Mouse (Mus musculus) CH12.LX (cell line): ENCODE data around the gene Hps3. TPM values are rescaled to one million over a fixed set of nuclear protein-coding genes. Genes with fewer than 3 reads are reported as not detected.

ENCODE experiments used
- DNase-seq: peaks from one replicate; pipeline ENCODE4 v3.0.0-alpha.2; 2013; ENCODE audit errors: extremely low read depth
- H3K27ac ChIP-seq: 2 replicates; pipeline ENCODE4 v1.5.1; 2012; ENCODE audit warnings: low read depth, mild to moderate bottlenecking, control low read depth, moderate library complexity; ENCODE audit not compliant: insufficient read depth
- H3K27me3 ChIP-seq: replicated peaks from 2 replicates; pipeline ENCODE3; 2012; ENCODE audit warnings: inconsistent platforms
- H3K36me3 ChIP-seq, 2 experiments: replicated peaks in 1 of 2; 2 replicates each; pipeline versions ENCODE3 to v1.6.1; 2012; ENCODE audit warnings: inconsistent platforms in 1 of 2, low read length in 1 of 2, mild to moderate bottlenecking in 1 of 2, mixed read lengths in 1 of 2, moderate library complexity in 1 of 2; ENCODE audit not compliant: control insufficient read depth in 1 of 2, insufficient read depth in 1 of 2
- H3K4me1 ChIP-seq, 2 experiments: 2 replicates each; pipeline ENCODE4 v1.6.1; 2012; ENCODE audit warnings: inconsistent platforms in 1 of 2, moderate library complexity in 1 of 2; ENCODE audit not compliant: insufficient read depth in 2 of 2, control insufficient read depth in 1 of 2
- H3K4me2 ChIP-seq: 2 replicates; pipeline ENCODE4 v1.6.1; 2012; ENCODE audit warnings: low read depth, mild to moderate bottlenecking, control low read depth; ENCODE audit not compliant: poor library complexity, insufficient read depth, severe bottlenecking
- H3K4me3 ChIP-seq, 3 experiments: fragments of 150-350 bp in 1 of 3; sonication (generic) in 1 of 3; replicated peaks in 1 of 3; 2 replicates each; pipeline versions ENCODE3 to v1.5.1; 2011 to 2012; ENCODE audit warnings: low read depth in 2 of 3, low read length in 2 of 3, mild to moderate bottlenecking in 2 of 3, moderate library complexity in 2 of 3, control low read depth in 1 of 3, improper control_type of control experiment in 1 of 3, inconsistent platforms in 1 of 3, mixed read lengths in 1 of 3; ENCODE audit not compliant: poor library complexity in 1 of 3
- H3K79me2 ChIP-seq: replicated peaks from 2 replicates; pipeline ENCODE4 v1.6.1; 2012; ENCODE audit warnings: mild to moderate bottlenecking, moderate library complexity; ENCODE audit not compliant: control insufficient read depth, poor library complexity, insufficient read depth, severe bottlenecking; ENCODE audit errors: extremely low read depth
- H3K9ac ChIP-seq: 2 replicates; pipeline ENCODE4 v1.6.1; 2012; ENCODE audit warnings: low read depth, mild to moderate bottlenecking, control low read depth, moderate library complexity; ENCODE audit not compliant: insufficient read depth
- H3K9me3 ChIP-seq: replicated peaks from 2 replicates; pipeline ENCODE3; 2012; ENCODE audit warnings: low read length, inconsistent platforms, mixed read lengths
- CTCF ChIP-seq, 2 experiments: IDR thresholded peaks in 1 of 2; conservative IDR thresholded peaks in 1 of 2; 2 replicates each; pipeline ENCODE4 v1.5.1; 2011 to 2012; ENCODE audit warnings: low read depth in 2 of 2, low read length in 2 of 2, improper control_type of control experiment in 1 of 2, inconsistent platforms in 1 of 2, mild to moderate bottlenecking in 1 of 2, moderate library complexity in 1 of 2
- E2F4 ChIP-seq: IDR thresholded peaks from 2 replicates; pipeline ENCODE4 v1.6.1; 2011; ENCODE audit warnings: low read depth, low read length, improper control_type of control experiment; ENCODE audit not compliant: insufficient replicate concordance
- ETS1 ChIP-seq: conservative IDR thresholded peaks from 2 replicates; pipeline ENCODE4 v1.6.1; 2012; ENCODE audit warnings: low read depth, mild to moderate bottlenecking, inconsistent platforms, low read length, improper control_type of control experiment, moderate library complexity
- IRF4 ChIP-seq: IDR thresholded peaks from 2 replicates; pipeline ENCODE4 v1.6.1; 2014; ENCODE audit warnings: low read depth, mild to moderate bottlenecking, inconsistent platforms, low read length, improper control_type of control experiment
- JUND ChIP-seq: conservative IDR thresholded peaks from 2 replicates; pipeline ENCODE4 v1.6.1; 2011; ENCODE audit warnings: low read depth, low read length, improper control_type of control experiment
- MAFK ChIP-seq: IDR thresholded peaks from 2 replicates; pipeline ENCODE4 v1.6.1; 2011; ENCODE audit warnings: low read length, improper control_type of control experiment; ENCODE audit not compliant: insufficient replicate concordance
- MEF2A ChIP-seq: IDR thresholded peaks from 2 replicates; pipeline ENCODE4 v1.6.1; 2014; ENCODE audit warnings: low read depth, mild to moderate bottlenecking, inconsistent platforms, low read length, improper control_type of control experiment, borderline replicate concordance
- MYC ChIP-seq: IDR thresholded peaks from 2 replicates; pipeline ENCODE4 v1.6.1; 2011; ENCODE audit warnings: low read depth, mild to moderate bottlenecking, improper control_type of control experiment, low read length
- NELFE ChIP-seq: IDR thresholded peaks from 2 replicates; pipeline ENCODE4 v1.6.1; 2011; ENCODE audit warnings: low read depth, low read length, improper control_type of control experiment
- PAX5 ChIP-seq: IDR thresholded peaks from 2 replicates; pipeline ENCODE4 v1.6.1; 2012; ENCODE audit warnings: low read length, inconsistent platforms, mixed read lengths
- POLR2A ChIP-seq: IDR thresholded peaks from 2 replicates; pipeline ENCODE4 v1.6.1; 2011; ENCODE audit warnings: low read depth, mild to moderate bottlenecking, improper control_type of control experiment, low read length
- RAD21 ChIP-seq: IDR thresholded peaks from 2 replicates; pipeline ENCODE4 v1.6.1; 2011; ENCODE audit warnings: low read depth, mild to moderate bottlenecking, low read length, improper control_type of control experiment, moderate library complexity
- RCOR1 ChIP-seq: conservative IDR thresholded peaks from 2 replicates; pipeline ENCODE4 v1.6.1; 2012; ENCODE audit warnings: low read depth, mild to moderate bottlenecking, inconsistent platforms, low read length, improper control_type of control experiment
- SIN3A ChIP-seq: IDR thresholded peaks from 2 replicates; pipeline ENCODE4 v1.6.1; 2012; ENCODE audit warnings: low read length, improper control_type of control experiment, inconsistent platforms
- SMC3 ChIP-seq: IDR thresholded peaks from 2 replicates; pipeline ENCODE4 v1.6.1; 2011; ENCODE audit warnings: low read depth, low read length, improper control_type of control experiment
- ZKSCAN1 ChIP-seq: IDR thresholded peaks from 2 replicates; pipeline ENCODE4 v1.6.1; 2012; ENCODE audit warnings: low read depth, inconsistent platforms, low read length, improper control_type of control experiment, borderline replicate concordance
- ZMIZ1 ChIP-seq: IDR thresholded peaks from 2 replicates; pipeline ENCODE4 v1.6.1; 2012; ENCODE audit warnings: low read depth, mild to moderate bottlenecking, inconsistent platforms, low read length, improper control_type of control experiment
- ZNF384 ChIP-seq: IDR thresholded peaks from 2 replicates; pipeline ENCODE4 v1.6.1; 2012; ENCODE audit warnings: low read depth, low read length, improper control_type of control experiment, inconsistent platforms
- dilution Hi-C: fragments of 300-500 bp; cut with MboI; formaldehyde crosslinking; loops from 2 replicates; pipeline ENCODE4 v1.14.3; 2020; ENCODE audit warnings: low sequenced_read_pairs; ENCODE audit not compliant: extremely low pct_unique_long_range_greater_than_20kb, extremely low pct_ligation_motif_present
- in situ Hi-C: fragments of 300-500 bp; cut with MboI; formaldehyde crosslinking; loops from 3 replicates; pipeline ENCODE4 v1.14.3; 2019; ENCODE audit warnings: low sequenced_read_pairs, low pct_ligation_motif_present, low pct_unique_long_range_greater_than_20kb, mixed read lengths
- polyA plus RNA-seq: library from polyadenylated mRNA; unstranded; fragments of >175 nt; gene quantifications from 2 replicates; pipeline ENCODE4 v1.2.1, GENCODE M21; 2012; ENCODE audit warnings: low read depth; ENCODE audit not compliant: insufficient read length
- total RNA-seq, 2 experiments: library from RNA; depleted of rRNA; stranded (reverse); fragments of 300-350 nt in 1 of 2; fragments of >200 nt in 1 of 2; gene quantifications; 2 replicates each; pipeline ENCODE4 v1.2.3; 2012 to 2014

Hps3 gene
- total and polyA plus RNA-seq, 3 experiments: 18.2 to 37.3 (median 31.8) TPM

DNA sequence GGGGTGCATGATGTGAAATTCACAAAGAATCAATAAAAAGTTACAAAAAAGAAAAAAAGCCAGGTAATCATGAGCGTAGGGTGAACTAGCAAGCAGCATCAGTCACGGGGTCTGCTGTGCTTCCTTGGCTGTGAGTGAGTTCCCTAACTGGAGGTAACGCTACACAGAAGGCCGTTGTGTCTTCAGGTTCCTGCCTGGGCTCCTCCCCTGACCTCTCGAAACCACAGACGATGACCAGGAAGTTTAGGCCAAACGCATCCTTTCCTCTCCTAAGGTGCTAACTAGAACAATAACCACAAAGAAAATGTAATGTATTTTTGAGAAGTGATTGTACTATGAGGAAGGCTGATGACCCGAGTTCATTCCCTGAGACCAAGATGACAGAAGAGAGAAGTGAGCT is 30.7 kb downstream of the Hps3 start:
- Histone ChIP-seq H3K27ac (no peak overlapping the region), H3K4me2 (no peak overlapping the region), H3K9ac (no peak overlapping the region), H3K27me3 (no peaks in the 10 kb centered on the region), H3K4me1 (peaks cover 0 to 7% of the 10 kb centered on the region in 2 experiments; a peak in 2 of 4 replicates), H3K36me3 (peaks cover 43 to 70% of the 10 kb centered on the region in 2 experiments), H3K9me3 (no peaks in the 10 kb centered on the region), H3K79me2 (no peaks in the 10 kb centered on the region), H3K4me3 (no peak overlapping the region)
- DNase-seq: no peak
- dilution Hi-C loops (no loop called here), in situ Hi-C loops (no loop called here)
- TF ChIP-seq RCOR1 (no peak), E2F4 (no peak), SIN3A (no peak), NELFE (no peak), ETS1 (no peak), MYC (no peak), ZNF384 (no peak), PAX5 (no peak), JUND (no peak), POLR2A (no peak), ZMIZ1 (no peak), MAFK (no peak), ZKSCAN1 (no peak), MEF2A (no peak)
- TF ChIP-seq, all 38 proteins: peak for 0

DNA sequence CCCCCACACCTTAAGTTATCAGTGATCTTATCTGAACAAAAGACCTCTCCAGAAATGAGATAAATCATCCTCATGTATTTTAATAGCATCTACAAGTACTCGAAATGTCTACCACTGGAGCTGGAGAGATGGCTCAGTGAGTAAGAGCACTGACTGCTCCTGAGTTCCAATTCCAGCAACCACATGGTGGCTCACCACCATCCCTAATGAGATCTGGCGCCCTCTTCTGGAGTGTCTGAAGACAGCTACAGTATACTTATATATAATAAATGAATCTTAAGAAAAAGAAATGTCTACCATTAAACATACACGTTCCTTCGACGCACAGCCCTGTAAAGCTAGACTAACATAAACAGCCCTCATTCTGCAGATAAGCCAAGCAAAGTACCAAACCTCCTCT is 32.3 kb downstream of the Hps3 start:
- H3K9me3 ChIP-seq: no peaks in the 10 kb centered on the region
- no peak overlapping the region for H3K27ac ChIP-seq
- H3K27me3 ChIP-seq: no peaks in the 10 kb centered on the region
- peak; percentile 41 for TF ChIP-seq RAD21
- TF ChIP-seq IRF4: no peak
- TF ChIP-seq MYC: peak; percentile 77
- TF ChIP-seq SMC3: peak; percentile 72
- peak; percentile 42 to 78 for TF ChIP-seq CTCF (conservative IDR thresholded peaks at IDR 0.05 in 1 of 2, IDR thresholded peaks at IDR 0.05 in 1 of 2; ENCODE audit: low read depth in 2 of 2, low read length in 2 of 2)
- TF ChIP-seq, all 38 proteins: peak for 4
- H3K4me3 ChIP-seq: no peak overlapping the region
- H3K4me2 ChIP-seq: no peak overlapping the region
- peaks cover 40 to 64% of the 10 kb centered on the region in 2 experiments for H3K36me3 ChIP-seq
- peak; percentile 35 for DNase-seq
- in situ Hi-C loops: no loop called here
- dilution Hi-C loops: no loop called here
- H3K4me1 ChIP-seq: peaks cover 0 to 9% of the 10 kb centered on the region in 2 experiments; a peak in 2 of 4 replicates
- H3K9ac ChIP-seq: no peak overlapping the region
- H3K79me2 ChIP-seq: no peaks in the 10 kb centered on the region
